Mouse (Mus musculus) hindlimb bud, embryonic 11.5 days (tissue): ENCODE measurements at regions not wholly inside any gene's neighbourhood (a gene's known extent, or its start where the extent isn't known, plus 50 kb on each side); places are given as distances from the start of the nearest gene placed in this dataset.

Source experiments
- DNase-seq: peaks from one replicate; pipeline ENCODE4 v3.0.0-alpha.2; 2012; ENCODE audit warnings: low read depth, low spot score; ENCODE audit errors: extremely low spot score

DNA sequence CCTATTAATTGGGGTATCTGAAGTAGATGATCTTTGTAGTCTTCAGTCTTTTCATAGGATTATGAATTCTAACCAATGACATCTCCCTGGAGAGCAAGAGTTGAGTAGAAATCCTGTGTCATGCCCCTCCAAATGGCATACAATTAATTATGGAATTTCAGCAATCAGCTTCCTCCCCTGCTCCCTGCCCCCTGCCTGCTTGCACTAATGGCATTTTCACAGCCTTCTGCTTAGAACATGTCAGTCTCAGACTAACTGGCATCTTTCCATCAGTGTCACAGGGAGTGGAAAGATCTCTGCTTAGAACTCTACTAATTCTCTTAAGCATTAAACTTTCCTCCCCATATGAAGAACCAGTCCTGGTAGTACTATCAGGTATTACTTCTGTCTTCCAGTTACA lies 581.8 kb upstream of the Camk1g start:
- no peak for DNase-seq

DNA sequence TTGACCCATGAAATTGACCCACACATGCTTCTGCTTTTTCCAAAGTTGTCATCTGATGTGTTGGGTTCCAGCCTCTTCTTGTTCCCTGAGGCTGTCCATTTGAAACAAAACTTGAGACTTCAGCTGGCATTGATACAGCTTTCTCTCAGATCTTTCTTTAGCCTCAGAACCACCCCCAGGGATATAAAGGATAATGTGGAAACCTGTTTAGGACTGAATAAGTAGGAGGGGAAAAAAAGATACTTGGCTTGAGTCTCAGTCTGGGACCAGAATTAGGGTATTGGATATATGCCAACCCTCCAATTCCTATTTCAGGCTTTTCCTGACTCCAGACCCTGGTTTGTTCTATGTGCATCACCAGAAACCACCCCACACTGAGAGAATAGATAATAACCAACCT lies 579.7 kb upstream of the Camk1g start:
- no peak for DNase-seq

DNA sequence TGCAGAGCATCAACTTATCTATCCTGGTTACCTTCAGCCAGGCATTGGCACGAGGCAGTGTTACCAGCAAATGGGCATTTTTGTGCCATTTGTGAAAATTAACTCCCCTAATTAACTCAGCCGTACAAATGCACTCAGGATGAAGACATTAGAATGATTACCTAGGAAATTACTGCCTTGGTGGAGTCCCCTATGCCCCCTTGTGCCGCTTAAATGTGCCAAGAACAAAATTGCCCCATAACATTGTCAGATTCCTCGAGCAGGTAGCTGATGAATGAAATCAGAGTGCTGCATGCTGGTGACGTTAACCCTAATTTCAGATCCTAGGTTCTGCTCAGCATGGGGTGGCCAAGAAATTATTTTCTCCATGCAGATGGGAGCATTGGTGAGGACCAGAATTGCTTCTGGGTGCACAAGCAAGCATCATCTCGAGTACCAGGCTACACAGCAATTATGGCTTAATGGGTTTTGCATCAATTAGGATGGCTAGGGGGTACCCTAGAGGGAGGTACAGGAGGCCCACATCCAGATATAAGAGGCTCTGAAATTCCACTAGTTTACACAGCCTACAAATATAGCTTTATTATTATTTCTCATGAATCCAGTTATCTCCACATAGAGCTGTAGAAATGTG lies 577.0 kb upstream of the Camk1g start:
- no peak for DNase-seq

DNA sequence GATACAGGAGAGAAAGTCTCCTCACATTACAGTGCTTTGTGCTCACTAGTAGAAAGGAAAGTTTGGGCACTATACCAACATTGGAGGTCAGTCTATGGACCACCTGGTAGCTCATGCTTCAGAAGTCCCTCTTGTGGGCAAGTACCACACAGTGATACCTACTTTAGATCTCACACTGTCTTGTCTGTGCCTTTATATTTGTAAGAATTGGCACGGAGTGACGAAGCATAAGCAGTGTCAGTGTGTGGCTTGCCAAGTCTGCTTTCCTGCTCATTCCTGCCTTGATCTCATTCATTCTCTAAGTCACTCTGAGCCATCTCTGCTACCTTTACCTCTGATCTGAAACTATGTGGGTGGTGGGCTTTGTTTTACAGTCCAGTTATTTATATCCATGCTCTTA lies 565.9 kb upstream of the Camk1g start:
- DNase-seq = no peak

DNA sequence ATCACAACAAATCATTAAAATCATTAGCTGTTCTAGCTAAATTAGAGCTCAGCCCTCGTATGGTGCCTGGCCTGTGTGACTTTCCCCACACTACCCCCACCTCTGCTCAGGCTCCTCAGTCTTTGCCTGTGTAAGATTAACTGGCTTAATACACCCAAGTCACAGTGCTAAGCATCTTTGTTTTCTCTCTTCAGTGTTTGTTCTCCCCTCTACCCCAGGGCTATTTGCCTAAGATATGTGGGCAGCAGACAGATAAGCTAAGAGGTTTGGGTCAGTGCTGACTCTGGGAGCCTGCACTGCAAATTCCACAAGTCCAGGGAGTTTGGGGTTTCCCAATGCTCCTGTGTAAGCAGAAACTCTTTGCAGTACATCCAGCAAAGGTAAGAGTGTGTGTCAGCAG lies 564.2 kb upstream of the Camk1g start:
- no peak for DNase-seq

- no peak for DNase-seq
These were observed 561.1 kb upstream of the Camk1g start for GRCm38 (mm10) chr1:193931131-193931729.

- no peak for DNase-seq
These were observed 558.5 kb upstream of the Camk1g start for GRCm38 (mm10) chr1:193928607-193929006.

- DNase-seq = no peak
These were observed 552.7 kb upstream of the Camk1g start for GRCm38 (mm10) chr1:193922756-193923155.

- no peak for DNase-seq
These were observed 549.1 kb upstream of the Camk1g start for GRCm38 (mm10) chr1:193919243-193919642.

DNA sequence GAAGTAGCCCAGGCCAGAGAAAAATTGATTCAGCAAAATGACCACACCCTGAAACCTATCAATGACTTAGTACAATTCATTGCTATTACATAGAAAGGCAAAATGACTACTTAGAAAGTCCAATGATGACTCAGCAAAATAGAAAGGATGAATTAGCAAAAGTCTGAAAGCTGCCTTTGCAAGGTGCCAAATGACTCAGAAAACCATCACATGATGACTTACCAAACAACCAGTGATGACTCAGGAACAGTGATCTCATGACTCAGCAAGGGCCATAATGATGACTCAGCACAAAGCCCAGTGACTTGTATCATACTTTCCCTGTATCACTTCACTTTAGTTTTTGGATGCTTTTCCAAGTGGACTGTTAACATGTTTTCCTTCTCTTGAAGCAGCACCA lies 535.6 kb upstream of the Camk1g start:
- DNase-seq = no peak

- DNase-seq = no peak
These were observed 524.0 kb upstream of the Camk1g start for GRCm38 (mm10) chr1:193894072-193894471.

GRCm38 (mm10) chr1:193876540-193876939 lies 506.4 kb upstream of the Camk1g start:
- no peak for DNase-seq

DNA sequence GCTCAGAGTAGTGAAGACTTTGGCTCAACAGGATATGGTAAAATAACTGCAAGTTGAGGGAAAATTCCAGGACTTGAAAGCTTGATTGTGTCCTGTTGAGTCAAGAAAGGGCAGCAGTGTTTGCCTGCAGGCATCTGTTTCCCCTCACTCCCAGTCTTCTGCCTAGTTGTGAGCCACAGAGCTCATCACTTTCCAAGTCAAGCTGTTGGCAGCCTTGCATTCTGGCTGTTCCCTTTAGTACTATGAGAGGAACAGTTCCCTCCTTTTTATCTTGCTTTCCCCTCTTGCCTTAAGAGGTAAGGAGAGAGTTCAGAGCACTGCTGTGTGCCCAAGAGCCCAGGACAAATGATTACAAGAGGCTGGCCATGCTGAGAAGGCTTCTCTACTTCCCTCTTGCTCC lies 506.0 kb upstream of the Camk1g start:
- no peak for DNase-seq

DNA sequence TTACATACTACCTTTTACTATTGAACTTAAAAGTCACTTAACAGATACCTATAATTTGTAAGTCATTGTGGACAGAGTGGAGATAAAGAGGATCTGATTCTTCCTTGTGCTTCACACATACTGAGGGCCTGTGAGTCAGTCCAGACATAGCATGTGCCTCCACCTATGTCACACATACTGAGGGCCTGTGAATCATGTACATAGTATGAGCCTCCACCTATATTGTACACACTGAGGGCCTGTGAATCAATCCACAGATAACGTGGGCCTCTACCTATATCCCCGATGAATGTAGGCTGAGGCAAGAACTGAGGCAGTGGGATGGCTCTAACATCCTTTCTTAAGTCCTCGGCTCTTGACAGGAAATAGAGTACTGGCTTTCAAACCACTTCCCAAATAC lies 505.2 kb upstream of the Camk1g start:
- no peak for DNase-seq

GRCm38 (mm10) chr1:193870731-193871130 lies 500.6 kb upstream of the Camk1g start:
- no peak for DNase-seq

GRCm38 (mm10) chr1:193868639-193869320 lies 498.7 kb upstream of the Camk1g start:
- no peak for DNase-seq

GRCm38 (mm10) chr1:193860767-193861299 lies 490.7 kb upstream of the Camk1g start:
- no peak for DNase-seq

- no peak for DNase-seq
These were observed 490.3 kb upstream of the Camk1g start for GRCm38 (mm10) chr1:193860354-193860753.

GRCm38 (mm10) chr1:193859257-193860125 lies 489.4 kb upstream of the Camk1g start:
- no peak for DNase-seq

GRCm38 (mm10) chr1:193847922-193848321 lies 477.8 kb upstream of the Camk1g start:
- DNase-seq = no peak

DNA sequence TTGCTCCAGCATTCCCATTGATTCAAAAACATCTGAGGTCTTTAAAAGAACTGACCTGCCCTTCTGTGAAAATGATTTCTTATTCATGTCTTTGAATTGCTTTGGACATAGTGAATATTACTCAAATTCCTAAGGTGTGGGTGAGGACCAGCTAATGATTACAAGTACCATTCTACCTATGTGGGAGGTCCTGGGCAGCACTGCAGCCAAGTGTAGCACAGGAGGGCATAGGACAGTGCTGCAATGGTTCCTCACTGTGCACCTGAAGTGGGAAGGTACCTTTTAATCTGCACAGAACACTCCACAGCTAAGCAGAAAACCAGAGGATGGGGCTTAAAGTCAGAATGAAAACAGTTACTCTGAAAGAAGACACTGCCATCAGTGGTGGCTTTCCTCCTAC lies 474.8 kb upstream of the Camk1g start:
- DNase-seq = no peak
